Mouse (Mus musculus) cerebellum, postnatal 25 days (tissue): ENCODE results near the gene Dnajb9.
"Not testable (repeated sequence)": the region's sequence is repeated elsewhere in the genome, so short reads cannot be mapped to it uniquely, and the experiment has no call there.

Experiments
- DNase-seq, 2 experiments: peaks; one replicate each; pipeline ENCODE4 v3.0.0; 2021; ENCODE audit warnings: mixed read lengths in 2 of 2

Dnajb9 gene

GRCm38 (mm10) chr12:44209824-44210752, at the start of gene Dnajb9:
Gene Dnajb9 (minus strand): TSS chr12:44210326.
- peak; percentile 100 for DNase-seq

GRCm38 (mm10) chr12:44248309-44248977, 38.3 kb upstream of the Dnajb9 start:
- DNase-seq = no peak

DNA sequence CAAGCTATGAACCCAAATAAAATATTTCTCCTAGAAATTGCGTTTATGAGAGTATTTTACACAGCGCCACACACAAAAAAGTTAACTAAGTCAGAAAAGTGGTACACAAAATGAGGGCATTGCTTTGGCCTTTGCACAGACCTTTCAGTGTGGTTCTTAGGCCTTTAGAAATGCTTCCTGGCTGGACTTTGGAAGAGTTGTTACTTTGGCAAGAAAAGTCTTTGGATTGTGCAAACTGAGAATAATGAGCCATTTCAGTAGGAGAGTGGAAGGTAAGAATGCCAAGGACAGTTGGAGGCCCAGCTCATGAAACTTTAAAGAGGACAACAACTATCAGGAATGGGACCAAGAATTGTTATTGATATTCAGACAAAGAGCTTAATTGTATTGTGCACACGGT, 35.6 kb upstream of the Dnajb9 start:
- no peak for DNase-seq

GRCm38 (mm10) chr12:44242407-44242806, 32.3 kb upstream of the Dnajb9 start:
- DNase-seq = no peak

DNA sequence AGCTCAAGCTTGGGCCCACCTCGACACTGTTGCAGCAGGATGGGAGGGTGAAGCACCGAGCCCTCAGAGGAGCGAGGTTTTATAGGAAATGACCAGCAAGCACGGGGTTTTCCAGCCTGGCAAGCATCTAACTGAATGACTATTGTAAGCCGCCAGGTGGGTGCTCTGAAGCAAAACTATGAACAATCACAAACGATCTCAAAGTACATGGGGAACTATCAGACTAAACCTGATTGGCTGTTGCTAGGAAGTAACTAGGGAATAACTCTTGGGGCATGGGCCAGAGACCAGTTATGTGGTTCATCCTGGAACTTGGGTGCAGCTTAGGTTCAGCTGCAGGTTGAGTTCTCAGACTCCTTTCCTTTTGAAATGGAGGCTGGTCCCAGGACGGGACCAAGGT, 31.0 kb upstream of the Dnajb9 start:
- no peak for DNase-seq

GRCm38 (mm10) chr12:44224650-44225049, 14.5 kb upstream of the Dnajb9 start:
- no peak for DNase-seq

GRCm38 (mm10) chr12:44223044-44223443, 12.9 kb upstream of the Dnajb9 start:
- no peak for DNase-seq

- peak; percentile 56 to 58 for DNase-seq
Measured at GRCm38 (mm10) chr12:44221651-44222356, 11.7 kb upstream of the Dnajb9 start.

DNA sequence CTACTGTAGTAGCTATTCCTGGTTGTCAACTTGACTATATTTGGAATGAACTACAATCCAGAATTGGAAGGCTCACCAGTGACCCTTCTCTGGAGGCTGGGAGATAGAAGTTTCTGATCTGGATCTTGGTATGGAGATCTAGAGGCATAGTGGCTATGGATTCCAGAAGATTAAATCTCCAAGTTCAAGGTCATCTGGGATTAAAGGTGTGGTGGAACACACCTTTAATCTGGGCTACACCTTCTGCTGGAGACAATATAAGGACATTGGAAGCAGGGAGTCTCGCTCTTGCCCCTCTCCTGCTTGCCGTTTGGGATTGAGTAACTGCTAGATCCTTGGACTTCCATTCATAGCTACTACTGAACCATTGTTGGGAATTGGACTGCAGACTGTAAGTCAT, 10.9 kb upstream of the Dnajb9 start, which contains the start of gene Pnpla8:
TSS of gene Pnpla8 (plus strand) at position 301 of the 400 bp plus-strand sequence.
- DNase-seq = not testable (repeated sequence)

DNA sequence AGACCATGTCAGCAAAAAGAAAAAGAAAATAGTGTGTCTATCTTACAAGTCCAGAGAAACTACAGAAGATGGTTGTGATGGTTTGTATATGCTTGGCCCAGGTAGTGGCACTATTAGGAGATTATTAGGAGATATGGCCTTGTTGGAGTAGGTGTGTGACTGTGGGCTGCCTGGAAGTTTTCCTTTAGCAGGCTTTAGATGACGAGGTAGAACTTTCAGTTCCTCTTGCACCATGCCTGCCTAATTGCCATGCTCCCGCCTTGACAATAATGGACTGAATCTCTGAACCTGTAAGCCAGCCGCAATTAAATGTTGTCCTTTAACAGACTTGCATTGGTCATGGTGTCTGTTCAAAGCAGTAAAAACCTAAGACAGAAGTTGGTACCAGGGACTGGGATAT, 1.4 kb upstream of the Dnajb9 start:
- no peak for DNase-seq

- DNase-seq = peak; percentile 39 to 61
Measured at GRCm38 (mm10) chr12:44209141-44209823, 844 bp downstream of the Dnajb9 start.

DNA sequence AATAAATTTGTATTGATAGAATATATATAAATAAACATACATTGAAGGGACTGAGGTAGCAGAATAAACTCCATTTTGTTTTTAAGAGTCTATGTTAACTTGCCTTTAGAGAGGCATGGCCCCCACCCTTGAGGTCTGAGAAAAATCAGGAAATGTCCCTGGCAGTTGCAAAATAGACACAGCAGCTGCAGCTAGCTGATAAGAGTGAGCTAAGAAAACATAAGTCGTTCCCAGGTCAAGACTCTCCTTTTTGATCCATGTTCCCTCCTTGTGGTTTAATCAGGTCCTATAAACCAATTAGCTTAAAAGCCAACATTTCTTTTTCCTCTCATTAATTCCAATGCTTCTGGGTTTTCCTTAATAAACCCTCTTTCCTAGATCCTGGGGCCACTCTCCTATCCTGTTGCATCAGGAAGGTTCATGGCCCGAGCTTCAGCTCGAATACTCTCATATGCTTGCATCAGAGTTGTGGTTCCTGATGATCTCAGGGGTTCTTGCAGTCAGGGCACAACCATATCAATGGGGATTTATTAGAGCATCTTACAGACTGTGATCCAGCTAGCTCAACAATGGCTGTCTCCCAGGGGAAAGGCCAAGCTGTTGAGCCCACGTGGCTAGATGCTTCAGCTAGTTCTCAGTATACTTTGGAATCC, 12.1 kb downstream of the Dnajb9 start:
- no peak for DNase-seq

GRCm38 (mm10) chr12:44181081-44181982, 28.8 kb downstream of the Dnajb9 start:
- peak; percentile 22 to 63 for DNase-seq

- DNase-seq = no peak
Measured at GRCm38 (mm10) chr12:44177038-44177355, 33.1 kb downstream of the Dnajb9 start.

- DNase-seq = no peak
Measured at GRCm38 (mm10) chr12:44176331-44177037, 33.6 kb downstream of the Dnajb9 start.

DNA sequence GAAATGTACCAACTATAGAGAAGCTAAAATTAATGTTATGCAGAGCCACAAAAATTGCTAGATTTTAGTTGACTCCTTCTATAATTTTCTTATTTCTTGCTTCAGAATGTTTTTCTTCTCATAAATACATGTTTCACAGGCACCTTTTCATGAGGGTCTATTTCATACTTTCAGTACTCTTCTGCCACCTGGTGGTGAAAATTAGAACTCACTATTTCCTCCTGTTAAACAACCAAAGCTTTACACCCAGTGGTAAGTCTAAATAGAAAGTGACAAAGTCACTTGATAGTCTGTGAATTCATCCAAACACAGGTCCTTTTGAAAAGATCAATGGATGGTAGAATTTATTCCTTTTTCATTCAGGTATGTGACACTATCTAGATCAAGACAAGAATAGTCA, 43.2 kb downstream of the Dnajb9 start:
- DNase-seq = peak in 1 of 2 experiments; percentile 34

DNA sequence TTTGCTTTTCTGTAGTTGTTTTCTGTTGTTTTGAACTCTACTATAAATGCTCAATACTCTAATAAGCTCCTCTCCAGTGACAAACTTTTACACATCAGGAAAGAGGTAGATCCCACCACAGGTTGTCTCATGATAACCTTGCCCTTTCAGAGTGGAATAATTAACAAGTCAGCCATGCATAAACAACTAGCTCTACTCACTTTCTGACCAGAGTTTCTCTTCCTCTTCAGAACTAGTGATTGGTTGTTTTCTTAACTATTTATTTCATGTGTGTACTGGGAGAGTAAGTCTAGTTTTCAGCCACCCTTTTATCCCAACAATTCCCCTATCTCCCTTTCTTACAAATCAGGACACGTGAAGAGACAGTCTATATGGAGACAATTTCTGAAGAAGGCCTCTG, 50.8 kb downstream of the Dnajb9 start:
- no peak for DNase-seq
